Mouse (Mus musculus): ENCODE data around the gene Hand2. TPM values are rescaled to one million over a fixed set of nuclear protein-coding genes. Genes with fewer than 3 reads are reported as not detected.
A peak's percentile ranks its signal among the peaks of the same experiment; 100 is the strongest.

The Hand2 gene
- polyA plus RNA-seq, 1 experiment from 2014 or later = 7.7 TPM

- Histone ChIP-seq H3K9me3 (ENCODE audit: control insufficient read depth, low read length) (no peaks in the 10 kb centered on the region), H3K9ac (ENCODE audit: low read length) (no peak overlapping the region), H3K4me1 (replicated peaks; ENCODE audit: control insufficient read depth, insufficient read depth) (no peaks in the 10 kb centered on the region; the same call in 1 of the 2 replicates), H3K4me3 (ENCODE audit: low read depth, low read length) (no peak overlapping the region), H3K4me2 (replicated peaks; ENCODE audit: low read depth) (peak overlapping the region; percentile 2), H3K27me3 (ENCODE audit: control insufficient read depth, insufficient read depth, low read length) (peaks cover 10% of the 10 kb centered on the region; the same call in 1 of the 2 replicates), H3K36me3 (ENCODE audit: control insufficient read depth, insufficient read depth, low read length) (no peaks in the 10 kb centered on the region), H3K27ac (replicated peaks) (no peak overlapping the region)
- DNase-seq (ENCODE audit: low spot score) (no peak), ATAC-seq (ENCODE audit: low FRiP score, low TSS enrichment) (no peak)
- TF ChIP-seq EP300 (optimal IDR thresholded peaks at IDR 0.05) (no peak), CTCF (IDR thresholded peaks at IDR 0.05; ENCODE audit: low read depth) (no peak)
Measured at GRCm38 (mm10) chr8:57317107-57317506, 3.7 kb upstream of the Hand2 start.

GRCm38 (mm10) chr8:57317890-57318480 lies 2.8 kb upstream of the Hand2 start:
- Histone ChIP-seq H3K9me3 (ENCODE audit: control insufficient read depth, low read length) (no peaks in the 10 kb centered on the region), H3K27ac (replicated peaks) (0 out of 2 replicates have a peak overlapping the region, but pooled peaks have one; percentile 31), H3K27me3 (ENCODE audit: control insufficient read depth, insufficient read depth, low read length) (peaks cover 9% of the 10 kb centered on the region; the same call in 1 of the 2 replicates), H3K4me3 (ENCODE audit: low read depth, low read length) (0 out of 2 replicates have a peak overlapping the region, but pooled peaks have one; percentile 63), H3K9ac (ENCODE audit: low read length) (no peak overlapping the region; the same call in 1 of the 2 replicates), H3K36me3 (ENCODE audit: control insufficient read depth, insufficient read depth, low read length) (no peaks in the 10 kb centered on the region), H3K4me2 (replicated peaks; ENCODE audit: low read depth) (peak overlapping the region; percentile 36), H3K4me1 (replicated peaks; ENCODE audit: control insufficient read depth, insufficient read depth) (no peaks in the 10 kb centered on the region; the same call in 1 of the 2 replicates)
- TF ChIP-seq EP300 (optimal IDR thresholded peaks at IDR 0.05) (no peak), CTCF (IDR thresholded peaks at IDR 0.05; ENCODE audit: low read depth) (no peak)
- WGBS = 27% methylated on average over 5 of the region's 5 CpGs
- ATAC-seq (ENCODE audit: low FRiP score, low TSS enrichment) (no peak), DNase-seq (ENCODE audit: low spot score) (no peak)

- ATAC-seq (ENCODE audit: low FRiP score, low TSS enrichment) (no peak), DNase-seq (ENCODE audit: low spot score) (no peak)
- Histone ChIP-seq H3K4me3 (ENCODE audit: low read depth, low read length) (peak overlapping the region; percentile 63), H3K4me1 (replicated peaks; ENCODE audit: control insufficient read depth, insufficient read depth) (no peaks in the 10 kb centered on the region; the same call in 1 of the 2 replicates), H3K27me3 (ENCODE audit: control insufficient read depth, insufficient read depth, low read length) (peaks cover under 1% of the 10 kb centered on the region; the same call in 1 of the 2 replicates), H3K36me3 (ENCODE audit: control insufficient read depth, insufficient read depth, low read length) (no peaks in the 10 kb centered on the region), H3K27ac (replicated peaks) (peak overlapping the region; percentile 13; the same call in 1 of the 2 replicates), H3K4me2 (replicated peaks; ENCODE audit: low read depth) (peak overlapping the region; percentile 55), H3K9ac (ENCODE audit: low read length) (peak overlapping the region; percentile 5), H3K9me3 (ENCODE audit: control insufficient read depth, low read length) (no peaks in the 10 kb centered on the region)
- no peak for TF ChIP-seq CTCF (IDR thresholded peaks at IDR 0.05; ENCODE audit: low read depth)
- no peak for TF ChIP-seq EP300 (optimal IDR thresholded peaks at IDR 0.05)
- WGBS = 21% methylated on average over 17 of the region's 17 CpGs
Measured at GRCm38 (mm10) chr8:57319092-57319980, 1.4 kb upstream of the Hand2 start.

GRCm38 (mm10) chr8:57319981-57320585 lies 700 bp upstream of the Hand2 start:
- Histone ChIP-seq H3K27ac (replicated peaks) (peak overlapping the region; percentile 13), H3K4me2 (replicated peaks; ENCODE audit: low read depth) (peak overlapping the region; percentile 55), H3K36me3 (ENCODE audit: control insufficient read depth, insufficient read depth, low read length) (no peaks in the 10 kb centered on the region), H3K9ac (ENCODE audit: low read length) (peak overlapping the region; percentile 5), H3K4me1 (replicated peaks; ENCODE audit: control insufficient read depth, insufficient read depth) (no peaks in the 10 kb centered on the region; the same call in 1 of the 2 replicates), H3K9me3 (ENCODE audit: control insufficient read depth, low read length) (no peaks in the 10 kb centered on the region), H3K4me3 (ENCODE audit: low read depth, low read length) (peak overlapping the region; percentile 63), H3K27me3 (ENCODE audit: control insufficient read depth, insufficient read depth, low read length) (no peaks in the 10 kb centered on the region; the same call in 1 of the 2 replicates)
- no peak for DNase-seq (ENCODE audit: low spot score)
- no peak for ATAC-seq (ENCODE audit: low FRiP score, low TSS enrichment)
- TF ChIP-seq EP300 (optimal IDR thresholded peaks at IDR 0.05) (no peak), CTCF (IDR thresholded peaks at IDR 0.05; ENCODE audit: low read depth) (no peak)
- 13% methylated on average over 22 of the region's 22 CpGs for WGBS

DNA sequence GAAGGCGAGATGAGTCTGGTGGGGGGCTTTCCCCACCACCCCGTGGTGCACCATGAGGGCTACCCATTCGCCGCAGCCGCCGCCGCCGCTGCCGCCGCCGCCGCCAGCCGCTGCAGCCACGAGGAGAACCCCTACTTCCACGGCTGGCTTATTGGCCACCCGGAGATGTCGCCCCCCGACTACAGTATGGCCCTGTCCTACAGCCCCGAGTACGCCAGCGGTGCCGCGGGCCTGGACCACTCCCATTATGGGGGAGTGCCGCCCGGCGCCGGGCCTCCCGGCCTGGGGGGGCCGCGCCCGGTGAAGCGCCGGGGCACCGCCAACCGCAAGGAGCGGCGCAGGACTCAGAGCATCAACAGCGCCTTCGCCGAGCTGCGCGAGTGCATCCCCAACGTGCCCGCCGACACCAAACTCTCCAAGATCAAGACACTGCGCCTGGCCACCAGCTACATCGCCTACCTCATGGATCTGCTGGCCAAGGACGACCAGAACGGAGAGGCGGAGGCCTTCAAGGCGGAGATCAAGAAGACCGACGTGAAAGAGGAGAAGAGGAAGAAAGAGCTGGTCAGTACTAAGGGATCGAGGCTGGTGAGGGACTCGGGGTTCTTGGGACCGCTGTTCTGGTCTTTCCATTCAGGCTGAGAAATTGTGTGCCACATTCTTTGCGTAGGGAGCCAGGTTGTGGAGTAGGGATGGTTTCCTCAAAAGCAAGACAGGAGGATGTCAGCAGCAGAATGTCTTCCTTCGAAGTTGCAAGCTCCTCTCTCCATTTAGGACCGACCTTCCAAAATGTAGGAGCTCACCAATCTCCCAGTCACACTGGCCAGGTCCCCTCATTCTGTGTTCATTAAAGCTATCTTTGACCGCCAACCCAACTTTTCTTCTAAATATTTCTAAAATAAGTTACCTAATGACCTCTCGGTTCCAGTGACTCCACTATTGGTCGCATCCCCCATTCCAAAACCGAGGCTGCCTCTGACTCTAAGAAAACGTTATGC lies 1.4 kb downstream of the Hand2 start:
- TF ChIP-seq CTCF (IDR thresholded peaks at IDR 0.05; ENCODE audit: low read depth) = no peak
- TF ChIP-seq EP300 (optimal IDR thresholded peaks at IDR 0.05) = no peak
- peak overlapping the region; percentile 79 for H3K9ac ChIP-seq (ENCODE audit: low read length)
- H3K4me3 ChIP-seq (ENCODE audit: low read depth, low read length) = peak overlapping the region; percentile 63
- no peaks in the 10 kb centered on the region; the same call in 1 of the 2 replicates for H3K36me3 ChIP-seq (ENCODE audit: control insufficient read depth, insufficient read depth, low read length)
- no peaks in the 10 kb centered on the region; the same call in 1 of the 2 replicates for H3K27me3 ChIP-seq (ENCODE audit: control insufficient read depth, insufficient read depth, low read length)
- peak overlapping the region; percentile 81 for H3K27ac ChIP-seq (replicated peaks)
- H3K4me2 ChIP-seq (replicated peaks; ENCODE audit: low read depth) = peak overlapping the region; percentile 55
- ATAC-seq (ENCODE audit: low FRiP score, low TSS enrichment) (peak; percentile 34; the same call in 1 of the 2 replicates), DNase-seq (ENCODE audit: low spot score) (peak; percentile 21)
- no peaks in the 10 kb centered on the region; the same call in 1 of the 2 replicates for H3K4me1 ChIP-seq (replicated peaks; ENCODE audit: control insufficient read depth, insufficient read depth)
- WGBS = 1% methylated on average over 58 of the region's 64 CpGs
- H3K9me3 ChIP-seq (ENCODE audit: control insufficient read depth, low read length) = no peaks in the 10 kb centered on the region
